Mouse (Mus musculus) spleen, postnatal 14 days (tissue): ENCODE data around the gene Pygo1.

Source experiments
- DNase-seq, 2 experiments: peaks; one replicate each; pipeline ENCODE4 v3.0.0; 2021 to 2022; ENCODE audit warnings: low spot score in 2 of 2

Gene Pygo1

GRCm38 (mm10) chr9:72991420-72991819 is 66.0 kb downstream of the Pygo1 start:
- no peak for DNase-seq

DNA sequence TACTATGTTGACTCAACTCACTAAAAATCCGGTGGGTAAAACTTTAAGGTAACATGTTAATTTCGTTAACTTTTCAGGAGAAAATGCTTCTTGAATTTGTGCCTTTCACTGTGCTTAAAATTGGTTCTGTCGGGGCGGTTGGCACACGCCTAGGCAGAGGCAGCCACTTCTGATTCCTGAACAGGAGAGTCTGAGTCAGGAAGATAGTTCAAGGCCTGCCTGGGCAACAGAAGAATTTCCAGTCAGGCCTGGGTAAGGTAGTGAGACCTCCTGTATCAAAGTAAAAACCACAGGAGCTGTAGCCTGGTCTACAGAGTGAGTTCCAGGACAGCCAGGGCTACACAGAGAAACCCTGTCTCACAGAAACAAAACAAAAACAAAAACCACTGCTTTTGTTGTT is 67.1 kb downstream of the Pygo1 start:
- DNase-seq = no peak

DNA sequence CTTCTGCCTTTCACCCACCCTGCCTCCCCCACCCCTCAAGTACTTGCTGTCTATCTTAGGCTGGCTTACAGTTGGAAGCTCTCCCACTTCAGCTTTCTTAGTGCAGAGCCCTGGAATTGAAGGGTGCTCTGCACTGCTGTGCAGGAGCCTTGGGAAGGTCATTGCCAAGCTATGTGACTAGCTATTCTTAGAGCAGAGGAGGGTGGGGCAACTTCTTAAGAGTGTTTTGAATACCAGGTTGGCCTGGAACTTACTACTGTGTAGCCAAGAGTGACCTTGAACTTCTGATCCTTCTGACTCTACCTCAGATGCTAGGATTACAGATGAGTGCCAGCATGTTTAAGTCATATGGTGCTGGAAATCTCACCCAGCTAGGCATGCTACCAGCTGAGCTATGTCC is 70.7 kb downstream of the Pygo1 start:
- DNase-seq = no peak

DNA sequence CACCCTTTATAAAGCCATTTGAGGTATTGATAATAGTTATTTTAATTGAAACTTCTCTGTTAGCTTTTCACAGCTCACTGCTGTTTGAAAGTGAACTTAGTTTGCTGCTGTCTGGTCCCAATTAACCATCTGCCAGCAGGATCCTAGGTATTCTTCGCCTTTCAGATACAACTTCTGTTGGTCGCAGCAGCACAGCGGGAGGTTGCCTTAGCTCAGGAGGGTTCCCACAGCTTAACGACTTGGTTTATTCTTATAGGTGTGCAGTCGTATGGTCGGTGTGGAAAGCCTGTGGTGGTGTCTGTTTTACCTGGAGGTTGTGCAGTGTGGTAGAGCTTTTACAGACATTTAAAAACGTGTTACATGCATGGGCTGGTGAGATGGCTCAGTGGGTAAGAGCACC is 71.4 kb downstream of the Pygo1 start:
- DNase-seq = no peak

GRCm38 (mm10) chr9:73000487-73000886 is 75.0 kb downstream of the Pygo1 start:
- DNase-seq = no peak

DNA sequence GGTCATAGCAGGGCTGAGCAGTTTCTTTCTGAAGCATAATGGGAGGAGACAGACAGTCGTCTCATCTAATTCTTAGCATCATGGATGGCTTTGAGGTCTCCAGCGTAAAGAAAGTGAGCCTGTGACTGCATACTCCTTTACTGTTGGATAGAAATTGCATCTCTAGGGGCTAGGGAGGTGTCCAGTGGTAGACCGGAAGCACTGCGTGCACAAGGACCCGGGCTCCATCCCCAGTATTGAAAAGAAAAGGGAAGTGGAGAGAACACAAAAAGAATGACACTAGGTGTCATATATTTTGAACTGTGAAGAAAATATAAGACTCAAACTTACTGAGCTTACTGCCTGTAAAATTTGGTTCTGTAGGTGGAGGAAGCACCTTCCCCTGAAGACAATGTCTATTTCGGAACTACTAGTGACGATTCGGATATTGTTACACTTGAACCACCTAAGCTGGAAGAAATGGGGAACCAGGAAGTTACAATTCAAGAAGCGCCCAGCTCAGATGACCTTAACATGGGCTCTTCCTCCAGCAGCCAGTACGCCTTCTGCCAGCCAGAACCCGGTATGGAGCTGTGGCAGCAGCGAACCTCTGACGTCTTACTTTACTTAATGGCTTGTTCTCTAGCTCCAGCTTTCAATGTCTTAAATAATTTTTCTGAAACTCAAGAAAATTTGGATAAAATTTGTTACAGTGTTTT is 76.0 kb downstream of the Pygo1 start:
- no peak for DNase-seq
